Mouse (Mus musculus): ENCODE data around the gene Midn. TPM values are rescaled to one million over a fixed set of nuclear protein-coding genes. Genes with fewer than 3 reads are reported as not detected.
A peak's percentile ranks its signal among the peaks of the same experiment; 100 is the strongest.

Gene Midn
- polyA plus RNA-seq, 1 experiment: 67.4 TPM

DNA sequence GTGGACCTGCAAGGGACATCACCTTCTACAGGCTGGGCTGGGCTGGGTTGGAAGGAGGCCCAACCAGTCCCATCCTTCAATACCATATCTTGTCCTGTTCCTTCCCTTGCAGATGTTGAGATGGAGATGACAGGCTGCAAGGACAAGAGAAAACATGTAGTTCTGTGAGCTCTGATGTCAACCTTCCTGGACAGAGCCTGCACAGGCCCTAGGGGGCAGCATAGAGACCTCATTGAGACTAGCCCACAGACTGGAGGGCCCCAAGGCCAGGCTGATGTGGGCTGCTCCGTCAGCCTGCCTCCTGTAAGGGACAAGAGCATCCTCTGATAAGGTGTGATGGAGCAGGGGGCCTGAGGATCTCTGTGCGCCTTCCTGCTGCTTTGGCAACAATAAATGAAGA lies 26.6 kb downstream of the Midn start:
- H3K27me3 ChIP-seq (ENCODE audit: control insufficient read depth, insufficient read depth, low read length, poor library complexity, severe bottlenecking): no peaks in the 10 kb centered on the region
- H3K4me1 ChIP-seq (ENCODE audit: control insufficient read depth, insufficient read depth, low read length): peaks cover 2% of the 10 kb centered on the region
- H3K36me3 ChIP-seq (ENCODE audit: control insufficient read depth, insufficient read depth, low read length, poor library complexity, severe bottlenecking): peaks cover 9% of the 10 kb centered on the region
- TF ChIP-seq CTCF (IDR thresholded peaks at IDR 0.05; ENCODE audit: low read depth, low read length) (peak; percentile 70), EP300 (IDR thresholded peaks at IDR 0.05; ENCODE audit: insufficient read depth, low read depth, low read length) (no peak)
- H3K27ac ChIP-seq (ENCODE audit: insufficient read depth, low read length): no peak overlapping the region
- no peak overlapping the region for H3K4me3 ChIP-seq (ENCODE audit: low read depth, low read length)
- no peaks in the 10 kb centered on the region for H3K9me3 ChIP-seq (replicated peaks; ENCODE audit: control insufficient read depth, insufficient read depth, low read length, poor library complexity, severe bottlenecking)
- no peak overlapping the region for H3K9ac ChIP-seq (ENCODE audit: low read depth, poor library complexity, severe bottlenecking)

DNA sequence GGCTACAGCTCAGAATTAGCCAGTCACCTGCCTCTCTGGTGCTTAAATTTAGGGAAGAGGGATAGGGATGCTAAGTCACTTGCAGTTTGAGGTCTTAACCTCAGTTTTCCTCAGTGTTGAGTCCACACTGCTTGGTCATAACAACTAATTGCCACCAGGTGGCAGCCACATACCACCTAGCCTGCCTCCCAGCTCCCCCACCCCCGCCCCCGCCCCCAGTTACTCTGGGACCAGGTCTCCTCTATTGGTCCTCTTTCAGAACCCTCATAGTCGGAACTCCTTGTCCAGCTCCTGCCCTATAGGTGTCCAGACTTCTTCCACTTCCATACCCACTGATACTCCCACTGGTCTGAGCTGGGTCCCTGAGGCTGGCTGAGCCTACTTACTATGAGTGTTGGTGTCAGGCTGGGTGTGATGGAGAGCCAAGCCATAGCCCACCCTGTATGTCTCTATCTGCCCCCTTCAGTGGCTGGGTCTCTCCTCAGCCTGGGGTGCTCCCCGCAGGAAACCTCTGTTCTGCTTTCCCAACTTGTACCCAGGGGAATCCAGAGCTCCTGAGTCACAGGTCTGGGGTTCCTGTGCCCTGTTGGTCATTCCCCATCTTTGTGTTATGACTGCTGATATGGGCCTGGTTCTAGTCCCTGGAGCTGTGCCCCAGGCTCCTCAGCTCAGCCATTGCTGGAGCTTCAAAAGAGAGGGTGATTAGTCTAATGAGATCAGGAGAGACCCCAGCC lies 27.6 kb downstream of the Midn start:
- Histone ChIP-seq H3K4me3 (ENCODE audit: low read depth, low read length) (no peak overlapping the region), H3K9ac (ENCODE audit: low read depth, poor library complexity, severe bottlenecking) (no peak overlapping the region), H3K4me1 (ENCODE audit: control insufficient read depth, insufficient read depth, low read length) (peaks cover 4% of the 10 kb centered on the region), H3K27me3 (ENCODE audit: control insufficient read depth, insufficient read depth, low read length, poor library complexity, severe bottlenecking) (no peaks in the 10 kb centered on the region), H3K36me3 (ENCODE audit: control insufficient read depth, insufficient read depth, low read length, poor library complexity, severe bottlenecking) (no peaks in the 10 kb centered on the region; the same call in 1 of the 2 replicates), H3K9me3 (replicated peaks; ENCODE audit: control insufficient read depth, insufficient read depth, low read length, poor library complexity, severe bottlenecking) (no peaks in the 10 kb centered on the region), H3K27ac (ENCODE audit: insufficient read depth, low read length) (no peak overlapping the region)
- TF ChIP-seq POLR2A (IDR thresholded peaks at IDR 0.05; ENCODE audit: insufficient read depth, low read length) (no peak), CTCF (IDR thresholded peaks at IDR 0.05; ENCODE audit: low read depth, low read length) (peak; percentile 52)

DNA sequence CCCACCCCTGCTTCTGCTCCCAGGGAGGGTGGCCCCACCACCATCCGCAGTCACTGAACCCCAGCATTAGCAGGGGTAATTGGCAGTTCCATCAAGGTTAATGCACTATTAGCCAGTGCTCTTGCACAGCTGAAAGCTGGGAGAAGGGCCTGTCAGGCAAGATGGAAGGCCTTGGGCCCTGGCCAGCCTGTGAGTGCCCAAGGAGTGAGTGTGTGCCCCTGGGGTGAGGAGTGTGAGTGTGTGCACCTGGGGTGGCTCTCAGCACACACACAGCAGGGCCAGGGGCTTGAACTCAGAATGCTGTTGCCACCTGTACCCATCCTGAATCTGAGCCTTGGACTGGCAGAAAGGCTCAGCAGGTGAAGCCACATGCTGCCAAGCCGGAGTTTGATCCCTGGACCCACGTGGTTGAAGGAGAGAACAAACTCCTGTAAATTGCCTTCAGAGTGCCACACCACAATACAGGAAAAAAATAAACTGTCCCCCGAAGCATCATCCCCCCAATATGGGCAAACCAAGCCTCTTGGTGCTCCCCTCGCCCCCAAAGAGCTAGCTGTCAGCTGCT lies 28.3 kb downstream of the Midn start:
- no peaks in the 10 kb centered on the region for H3K27me3 ChIP-seq (ENCODE audit: control insufficient read depth, insufficient read depth, low read length, poor library complexity, severe bottlenecking)
- H3K4me1 ChIP-seq (ENCODE audit: control insufficient read depth, insufficient read depth, low read length): peaks cover 3% of the 10 kb centered on the region
- H3K9me3 ChIP-seq (replicated peaks; ENCODE audit: control insufficient read depth, insufficient read depth, low read length, poor library complexity, severe bottlenecking): no peaks in the 10 kb centered on the region
- H3K36me3 ChIP-seq (ENCODE audit: control insufficient read depth, insufficient read depth, low read length, poor library complexity, severe bottlenecking): no peaks in the 10 kb centered on the region
- H3K9ac ChIP-seq (ENCODE audit: low read depth, poor library complexity, severe bottlenecking): no peak overlapping the region
- H3K4me3 ChIP-seq (ENCODE audit: low read depth, low read length): no peak overlapping the region
- no peak overlapping the region for H3K27ac ChIP-seq (ENCODE audit: insufficient read depth, low read length)
- TF ChIP-seq POLR2A (IDR thresholded peaks at IDR 0.05; ENCODE audit: insufficient read depth, low read length) (no peak), CTCF (IDR thresholded peaks at IDR 0.05; ENCODE audit: low read depth, low read length) (no peak), EP300 (IDR thresholded peaks at IDR 0.05; ENCODE audit: insufficient read depth, low read depth, low read length) (no peak)

GRCm38 (mm10) chr10:80177441-80178279 lies 29.6 kb downstream of the Midn start:
- Histone ChIP-seq H3K27me3 (ENCODE audit: control insufficient read depth, insufficient read depth, low read length, poor library complexity, severe bottlenecking) (no peaks in the 10 kb centered on the region), H3K4me1 (ENCODE audit: control insufficient read depth, insufficient read depth, low read length) (peaks cover 3% of the 10 kb centered on the region), H3K27ac (ENCODE audit: insufficient read depth, low read length) (no peak overlapping the region), H3K9me3 (replicated peaks; ENCODE audit: control insufficient read depth, insufficient read depth, low read length, poor library complexity, severe bottlenecking) (no peaks in the 10 kb centered on the region), H3K9ac (ENCODE audit: low read depth, poor library complexity, severe bottlenecking) (no peak overlapping the region), H3K4me3 (ENCODE audit: low read depth, low read length) (no peak overlapping the region), H3K36me3 (ENCODE audit: control insufficient read depth, insufficient read depth, low read length, poor library complexity, severe bottlenecking) (no peaks in the 10 kb centered on the region)
- TF ChIP-seq POLR2A (IDR thresholded peaks at IDR 0.05; ENCODE audit: insufficient read depth, low read length): no peak
- no peak for TF ChIP-seq EP300 (IDR thresholded peaks at IDR 0.05; ENCODE audit: insufficient read depth, low read depth, low read length)
- TF ChIP-seq CTCF (IDR thresholded peaks at IDR 0.05; ENCODE audit: low read depth, low read length): no peak

DNA sequence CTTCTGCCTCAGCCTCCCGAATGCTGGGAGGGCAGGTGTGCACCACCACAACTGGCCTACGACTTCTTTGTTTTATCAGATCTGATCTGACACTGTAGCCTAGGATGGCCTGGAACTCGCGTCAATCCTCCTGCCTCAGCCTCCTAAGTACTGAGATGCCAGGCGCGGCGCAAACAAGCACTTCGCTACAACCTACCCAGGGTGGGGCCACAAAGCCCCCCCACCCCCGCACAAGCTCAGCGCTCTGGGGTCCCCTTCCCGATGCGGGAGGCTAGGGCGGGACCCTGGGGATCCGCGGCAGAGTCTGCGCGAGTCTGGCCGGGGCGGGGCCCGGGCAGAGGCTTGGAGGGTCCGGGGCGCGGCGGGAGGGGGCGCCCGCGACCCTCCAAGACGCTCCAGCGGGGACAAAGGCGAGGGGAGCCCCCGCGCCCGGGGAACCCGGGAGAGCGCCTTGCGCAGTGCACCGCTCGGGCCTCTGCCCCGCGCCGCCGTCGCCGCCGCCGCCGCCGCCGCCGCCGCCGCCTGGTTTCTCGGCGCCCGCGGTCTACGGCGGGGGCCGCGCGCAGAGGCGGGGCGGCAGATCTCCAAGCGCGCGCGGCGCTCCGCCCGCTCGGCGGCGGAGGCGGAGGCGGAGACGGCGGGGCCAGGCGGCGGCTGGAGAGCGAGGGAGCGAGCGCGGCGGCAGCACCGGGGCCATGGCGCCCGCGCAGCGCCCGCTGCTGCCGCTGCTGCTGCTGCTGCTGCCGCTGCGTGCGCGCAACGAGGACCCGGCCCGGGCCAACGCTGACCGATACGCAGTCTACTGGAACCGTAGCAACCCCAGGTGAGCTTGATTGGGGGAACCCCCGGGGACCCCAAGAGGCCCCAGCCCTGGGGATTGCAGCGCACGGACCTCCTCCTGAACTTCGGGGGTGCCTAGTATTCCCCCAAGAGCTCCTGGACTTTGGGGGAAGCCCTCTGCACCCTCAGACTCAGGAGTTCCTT lies 31.3 kb downstream of the Midn start, which contains the start of gene Efna2:
Gene Efna2 (plus strand): TSS at position 415 of the 984 bp plus-strand sequence.
- H3K36me3 ChIP-seq (ENCODE audit: control insufficient read depth, insufficient read depth, low read length, poor library complexity, severe bottlenecking): no peaks in the 10 kb centered on the region
- H3K9me3 ChIP-seq (replicated peaks; ENCODE audit: control insufficient read depth, insufficient read depth, low read length, poor library complexity, severe bottlenecking): no peaks in the 10 kb centered on the region
- peak within 1 kb of the TSS; percentile 4; the same call in 1 of the 2 replicates for H3K27ac ChIP-seq (ENCODE audit: insufficient read depth, low read length)
- H3K27me3 ChIP-seq (ENCODE audit: control insufficient read depth, insufficient read depth, low read length, poor library complexity, severe bottlenecking): no peaks in the 10 kb centered on the region
- H3K4me3 ChIP-seq (ENCODE audit: low read depth, low read length): peak within 1 kb of the TSS; percentile 82
- peaks cover 3% of the 10 kb centered on the region for H3K4me1 ChIP-seq (ENCODE audit: control insufficient read depth, insufficient read depth, low read length)
- H3K9ac ChIP-seq (ENCODE audit: low read depth, poor library complexity, severe bottlenecking): peak within 1 kb of the TSS; percentile 88
- no peak for TF ChIP-seq CTCF (IDR thresholded peaks at IDR 0.05; ENCODE audit: low read depth, low read length)
- no peak for TF ChIP-seq EP300 (IDR thresholded peaks at IDR 0.05; ENCODE audit: insufficient read depth, low read depth, low read length)
- no peak for TF ChIP-seq POLR2A (IDR thresholded peaks at IDR 0.05; ENCODE audit: insufficient read depth, low read length)
